Mouse (Mus musculus) urinary bladder, postnatal 36 days (tissue): Measurements from ENCODE around the gene Nell2.

Source experiments
- DNase-seq, 2 experiments: peaks; one replicate each; pipeline ENCODE4 v3.0.0; 2022; ENCODE audit warnings: low spot score in 2 of 2, mixed read lengths in 1 of 2

Nell2 gene

DNA sequence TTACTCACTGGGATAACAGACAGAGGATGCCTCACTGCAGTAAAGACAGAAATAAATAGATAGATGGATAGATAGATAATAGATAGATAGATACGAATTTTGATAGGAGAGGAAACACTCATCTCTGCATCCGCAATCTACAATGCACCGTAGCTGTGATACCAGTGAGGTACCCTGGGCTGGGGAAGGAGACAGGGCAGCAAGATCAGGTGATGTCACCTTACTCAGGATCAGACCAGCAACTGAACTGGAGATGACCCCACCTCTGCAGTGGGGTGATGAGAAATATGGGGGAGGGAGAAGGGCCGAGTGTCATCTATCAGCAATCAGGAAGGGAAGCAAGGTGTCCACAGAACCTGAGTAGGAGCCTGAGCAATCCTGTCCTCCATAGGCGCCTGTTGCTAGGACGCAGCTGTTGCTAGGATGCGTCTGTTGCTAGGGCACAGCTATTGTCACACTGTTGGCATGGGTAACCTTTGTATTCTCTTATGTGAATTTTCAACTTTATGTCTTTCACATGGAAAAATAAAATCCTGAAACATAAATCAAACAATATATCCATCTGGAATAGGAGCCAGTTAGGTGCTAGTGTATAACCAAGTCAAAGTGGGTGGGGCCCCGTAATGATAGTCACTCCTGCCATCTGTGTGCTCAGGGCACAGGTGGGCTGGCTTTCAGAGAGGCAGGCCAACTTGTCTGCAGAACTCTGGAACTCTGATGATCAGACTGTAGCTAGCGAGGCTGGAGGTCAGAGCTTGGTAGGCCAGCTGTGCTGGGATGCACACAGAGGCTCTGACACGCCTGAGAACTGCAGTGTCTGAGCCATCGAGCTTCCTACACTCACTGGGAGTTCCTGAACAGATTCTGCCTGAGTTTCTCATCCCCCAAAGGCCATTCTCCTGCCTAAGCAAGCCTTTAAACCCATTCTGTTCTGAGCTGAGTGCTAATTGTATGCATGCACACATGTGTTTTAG, 193.7 kb downstream of the Nell2 start:
- DNase-seq: no peak

DNA sequence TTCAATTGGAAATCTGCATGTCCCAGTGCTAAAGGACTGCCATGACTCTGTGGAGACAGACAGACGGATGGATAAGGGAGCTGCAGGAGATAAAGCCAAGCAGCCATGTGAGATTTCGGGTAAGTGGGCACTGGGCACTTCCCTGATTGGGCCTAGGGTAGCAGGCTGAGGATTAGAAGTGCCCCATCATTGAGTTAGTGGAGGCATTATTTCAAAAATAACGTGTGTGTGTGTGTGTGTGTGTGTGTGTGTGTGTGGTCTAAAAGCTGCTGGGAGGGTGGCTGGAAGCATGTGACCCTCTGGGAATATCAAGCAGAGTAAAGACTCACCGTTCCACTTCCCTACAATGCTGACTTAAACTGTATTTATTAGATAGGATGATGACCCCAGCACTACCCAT, 195.1 kb downstream of the Nell2 start:
- DNase-seq: no peak

- DNase-seq: no peak
These were observed 197.4 kb downstream of the Nell2 start for GRCm38 (mm10) chr15:95330926-95331325.

- no peak for DNase-seq
These were observed 205.6 kb downstream of the Nell2 start for GRCm38 (mm10) chr15:95322744-95323143.

DNA sequence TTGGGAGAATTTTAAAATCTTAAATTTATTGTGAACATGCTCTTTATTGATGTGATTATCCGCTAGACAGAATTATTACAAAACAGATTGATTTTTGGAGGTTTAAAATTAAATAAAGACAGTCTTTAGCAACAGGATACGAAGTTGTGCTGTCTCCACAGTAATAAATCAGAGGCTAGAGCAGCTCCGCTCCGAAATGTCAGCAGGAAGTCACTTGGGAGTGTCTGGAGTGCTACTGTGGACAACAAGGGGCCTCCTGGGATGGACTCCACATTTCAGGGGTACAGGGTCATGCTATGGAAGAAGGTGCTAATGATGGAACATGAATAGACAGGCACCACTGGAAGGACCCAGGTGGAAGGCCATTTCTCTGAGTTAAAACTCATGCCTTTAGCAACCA, 211.7 kb downstream of the Nell2 start:
- DNase-seq: no peak

DNA sequence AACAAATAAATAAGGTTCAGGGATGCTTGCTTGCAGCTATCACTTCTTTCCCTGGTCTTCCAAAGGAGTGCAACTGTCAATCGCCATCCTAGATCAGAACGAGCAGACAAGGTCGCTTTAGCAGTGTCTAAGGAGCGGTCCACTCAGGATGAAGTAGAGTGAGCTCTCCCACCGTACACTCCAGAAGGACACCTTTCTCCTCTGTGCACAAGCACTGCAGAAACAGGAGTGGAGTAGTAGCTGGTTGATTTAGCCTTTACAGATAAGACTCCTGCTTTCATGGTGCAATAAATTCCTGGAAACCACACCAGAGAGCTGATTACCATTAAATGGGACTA, 213.6 kb downstream of the Nell2 start:
- DNase-seq: no peak

DNA sequence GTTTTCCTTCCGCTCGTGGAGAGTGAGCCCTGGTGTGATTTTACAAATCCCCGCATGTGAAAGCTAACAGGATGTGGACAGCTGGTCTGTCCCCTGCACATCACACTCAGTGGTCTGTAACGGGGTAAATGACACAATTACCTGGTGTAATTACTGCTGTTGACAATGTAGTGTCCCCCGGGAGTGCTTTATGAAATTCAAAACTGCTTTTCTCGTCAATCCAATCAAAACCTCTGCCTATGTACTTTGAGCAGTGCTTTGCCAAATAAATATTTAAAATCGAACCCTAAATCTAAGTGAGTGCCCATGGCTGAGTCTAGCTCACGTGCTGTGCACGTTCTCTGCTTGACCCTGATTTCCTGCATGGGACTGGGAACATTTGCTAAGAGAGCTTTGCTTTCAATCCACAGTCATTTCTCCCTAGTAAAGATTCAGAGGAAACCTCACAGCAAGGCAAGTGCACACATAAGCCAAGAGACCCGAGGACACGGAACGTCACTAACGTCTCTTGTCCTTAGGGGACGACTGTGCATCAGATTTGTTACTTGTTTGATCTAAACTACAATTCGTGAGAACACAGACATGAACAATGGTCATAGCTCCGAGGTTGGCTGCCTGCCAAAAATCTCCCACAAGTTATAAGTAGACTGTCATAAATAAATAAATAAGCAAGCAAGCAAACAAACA, 214.1 kb downstream of the Nell2 start:
- no peak for DNase-seq

- no peak for DNase-seq
These were observed 215.1 kb downstream of the Nell2 start for GRCm38 (mm10) chr15:95313286-95313685.

DNA sequence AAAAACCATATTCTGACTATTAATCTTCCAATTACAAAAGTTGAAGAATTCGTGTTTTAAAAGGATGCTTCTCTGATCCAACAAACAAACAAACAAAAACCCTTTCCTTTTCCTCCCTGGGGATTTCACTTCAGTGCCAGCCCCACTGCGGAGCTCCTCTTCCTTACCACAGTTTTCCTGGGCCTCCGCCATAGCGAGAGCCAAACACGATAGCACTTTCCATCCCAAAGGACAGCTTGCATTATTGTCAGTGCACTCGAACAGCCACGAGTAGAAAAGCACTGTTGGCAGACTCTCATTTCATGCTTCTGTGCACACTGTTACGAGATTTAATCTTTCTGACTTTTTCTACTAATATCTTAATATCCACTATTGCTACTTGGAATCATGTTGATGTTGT, 224.3 kb downstream of the Nell2 start:
- no peak for DNase-seq

- no peak for DNase-seq
These were observed 231.8 kb downstream of the Nell2 start for GRCm38 (mm10) chr15:95296561-95296960.

DNA sequence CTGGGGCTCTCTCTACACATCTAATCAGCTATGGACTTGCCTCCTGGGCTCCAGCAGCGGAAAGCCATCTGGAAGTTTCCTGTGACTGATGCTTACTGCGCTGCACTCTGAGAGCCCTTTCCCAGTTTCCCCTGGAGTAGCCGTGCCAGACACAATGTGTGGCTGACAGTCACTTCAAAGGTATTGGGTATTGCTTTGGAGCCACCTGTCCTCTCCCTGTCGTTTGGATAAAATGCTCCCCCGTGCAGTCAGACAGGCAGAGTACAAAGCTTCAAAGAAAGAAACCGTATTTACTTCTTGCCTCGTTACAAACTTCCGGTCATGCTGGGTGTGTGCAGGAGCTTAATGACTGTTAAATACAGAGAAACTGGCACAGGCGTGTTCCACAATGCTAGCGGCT, 239.3 kb downstream of the Nell2 start:
- DNase-seq: no peak

- DNase-seq: no peak
These were observed 243.2 kb downstream of the Nell2 start for GRCm38 (mm10) chr15:95285199-95285598.

DNA sequence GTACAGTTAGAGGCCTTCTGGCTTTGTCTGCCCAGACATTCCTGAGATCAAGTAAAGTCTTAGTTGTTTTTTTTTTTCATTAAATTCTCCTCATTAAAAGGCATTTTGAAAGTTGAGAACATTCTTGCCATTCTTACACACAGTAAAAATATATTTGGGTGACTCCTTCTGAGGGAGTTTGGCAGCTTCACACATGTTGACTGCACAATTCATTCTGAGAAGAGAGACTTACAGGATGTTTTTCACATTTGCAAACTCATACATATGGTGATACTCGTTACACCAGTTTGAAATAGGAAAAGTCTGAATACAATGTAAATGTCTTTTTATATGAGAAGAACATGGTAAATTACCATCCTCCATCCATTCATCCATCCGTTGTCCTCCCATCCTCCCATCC, 247.4 kb downstream of the Nell2 start:
- no peak for DNase-seq

GRCm38 (mm10) chr15:95278001-95278400, 250.4 kb downstream of the Nell2 start:
- no peak for DNase-seq

DNA sequence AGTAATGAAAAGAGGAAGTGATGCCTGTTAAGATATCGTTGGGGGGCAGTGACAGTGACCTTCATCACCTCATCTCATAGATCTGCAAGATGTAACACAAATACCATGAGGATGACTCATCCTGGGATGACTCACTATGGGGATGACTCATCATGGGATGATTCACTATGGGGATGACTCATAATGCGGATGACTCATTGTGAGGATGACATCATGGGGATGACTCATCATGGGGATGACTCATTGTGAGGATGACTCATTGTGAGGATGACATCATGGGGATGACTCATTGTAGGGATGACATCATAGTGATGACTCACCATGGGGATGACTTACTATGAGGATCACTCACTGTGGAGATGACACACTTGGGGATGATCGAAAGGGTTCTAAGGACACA, 251.8 kb downstream of the Nell2 start:
- DNase-seq: no peak

GRCm38 (mm10) chr15:95275553-95275952, 252.8 kb downstream of the Nell2 start:
- DNase-seq: no peak

DNA sequence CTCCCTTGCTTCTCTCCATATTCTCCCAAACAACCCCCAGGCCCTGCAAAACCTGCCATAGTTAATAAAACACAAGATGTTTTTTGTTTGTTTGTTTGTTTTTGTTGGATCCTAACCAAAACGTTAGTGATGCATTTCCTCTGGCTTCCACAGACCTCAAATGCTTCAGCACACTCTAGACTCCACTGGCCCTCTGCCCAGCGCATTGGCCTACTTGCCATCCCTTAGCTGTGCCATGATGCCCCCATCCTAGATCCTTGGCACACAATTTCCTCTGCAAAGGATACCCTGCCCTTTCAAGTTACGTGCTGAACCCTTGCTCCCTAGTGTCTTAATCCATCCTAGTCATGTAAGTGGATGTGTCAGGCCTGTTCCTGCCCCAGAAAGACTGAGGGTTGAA, 255.1 kb downstream of the Nell2 start:
- no peak for DNase-seq

GRCm38 (mm10) chr15:95272167-95272566, 256.2 kb downstream of the Nell2 start:
- no peak for DNase-seq

- DNase-seq: no peak
These were observed 268.5 kb downstream of the Nell2 start for GRCm38 (mm10) chr15:95259671-95260450.

DNA sequence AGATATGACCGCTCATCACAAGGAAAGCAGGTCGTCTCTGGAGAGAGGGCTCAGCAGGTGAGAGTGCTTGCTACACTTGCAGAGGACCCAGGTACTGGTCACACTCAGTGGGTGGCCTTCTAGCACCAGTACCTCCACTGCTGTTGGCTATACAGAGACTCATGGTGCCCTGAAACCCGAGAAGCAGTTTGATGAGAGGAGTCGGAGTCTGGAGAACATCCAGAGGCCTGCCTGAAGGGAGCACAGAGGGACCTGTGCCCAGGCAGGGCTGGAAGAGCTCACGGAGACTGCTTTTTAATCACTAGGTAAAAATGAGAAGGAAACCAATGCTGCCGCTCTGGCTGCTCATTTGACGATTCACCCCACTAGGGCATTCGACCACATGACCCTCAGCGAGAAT, 271.2 kb downstream of the Nell2 start:
- no peak for DNase-seq

DNA sequence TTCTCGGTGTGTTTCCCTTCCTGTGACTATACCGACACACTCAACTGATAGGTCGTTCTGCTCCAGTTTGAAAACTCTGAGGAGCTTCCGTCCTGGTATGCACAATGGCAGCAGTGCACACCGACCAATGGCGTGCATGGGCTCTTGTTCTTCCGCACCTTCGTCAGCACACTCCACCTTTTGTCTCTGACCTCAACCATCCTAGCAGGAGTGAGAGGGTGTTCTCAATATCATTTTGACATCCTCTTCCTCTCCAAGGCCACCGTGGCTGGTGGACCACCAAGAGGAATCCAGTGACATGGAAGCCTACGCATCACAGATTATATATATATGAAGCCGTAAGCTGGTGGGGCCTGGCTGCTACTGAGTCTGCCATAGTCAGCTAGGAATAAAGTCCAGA, 282.8 kb downstream of the Nell2 start:
- no peak for DNase-seq

GRCm38 (mm10) chr15:95243876-95244275, 284.5 kb downstream of the Nell2 start:
- no peak for DNase-seq
